20 mouse cellular contexts compared by ENCODE assay signal in genomic region chr17:86828500-86828899, GRCm38 (mm10).
DNase-seq lines count a peak whose midpoint lies in the region; ATAC-seq and TF ChIP-seq lines count a peak whose summit lies in the region.
"Had no signal": no experiment of that assay in that cellular context is flagged by ENCODE, and none has a peak within 500 bp of the region (broad histone marks: within the 10 kb centered on the region; RNA-seq: fewer than 3 reads in every experiment).

No protein-coding gene starts in this region.

- H3K4me2 ChIP-seq in liver, postnatal 0 days (ENCODE audit: low read depth, low read length), result no peak overlapping the region
- no peak overlapping the region for H3K4me2 ChIP-seq in liver, embryonic 12.5 days
- H3K4me2 ChIP-seq: embryonic facial prominence, embryonic 12.5 days; forebrain, embryonic 15.5 days; heart, embryonic 11.5 days; heart, embryonic 15.5 days; hindbrain, embryonic 12.5 days had no signal

- WGBS in liver, postnatal 0 days (ENCODE audit: insufficient replicate concordance), result 86% methylated on average over 11 of the region's 11 CpGs
- WGBS in liver, embryonic 12.5 days (ENCODE audit: insufficient replicate concordance), result 69% methylated on average over 11 of the region's 11 CpGs

- H3K27me3 ChIP-seq in liver, postnatal 0 days (ENCODE audit: insufficient read depth, low read length), result no peaks in the 10 kb centered on the region
- peaks cover 13% of the 10 kb centered on the region; the same call in 1 of the 2 replicates for H3K27me3 ChIP-seq in liver, embryonic 12.5 days (replicated peaks)
- H3K27me3 ChIP-seq: embryonic facial prominence, embryonic 12.5 days; forebrain, embryonic 15.5 days; heart, embryonic 15.5 days; hindbrain, embryonic 12.5 days had no signal

- no peaks in the 10 kb centered on the region for H3K4me1 ChIP-seq in liver, postnatal 0 days (ENCODE audit: insufficient read depth)
- H3K4me1 ChIP-seq in liver, embryonic 12.5 days, result no peaks in the 10 kb centered on the region
- H3K4me1 ChIP-seq: embryonic facial prominence, embryonic 12.5 days; forebrain, embryonic 15.5 days; heart, embryonic 15.5 days; hindbrain, embryonic 12.5 days had no signal

- peak; percentile 88 for DNase-seq in heart, adult 11 months
- no peak for DNase-seq in heart, postnatal 36 days
- peak; percentile 9 for DNase-seq in liver, postnatal 0 days
- peak; percentile 35 for DNase-seq in testis, postnatal 10 days (ENCODE audit: low spot score)
- no peak for DNase-seq in testis, postnatal 14 days (ENCODE audit: low spot score)
- no peak for DNase-seq in frontal cortex, adult 2 months (ENCODE audit: extremely low spot score in 1 of 2, low spot score in 1 of 2)
- DNase-seq: adrenal gland, postnatal 10 days; cerebellum, adult 11 months; cerebellum, adult 8-10 months; cerebellum, postnatal 14 days; embryo, embryonic 11 days; gastrocnemius, postnatal 25 days; heart, postnatal 14 days had no signal

- no peak overlapping the region for H3K27ac ChIP-seq in liver, postnatal 0 days (ENCODE audit: low read depth)
- no peak overlapping the region for H3K27ac ChIP-seq in liver, embryonic 12.5 days
- H3K27ac ChIP-seq: embryonic facial prominence, embryonic 12.5 days; forebrain, embryonic 15.5 days; heart, embryonic 15.5 days; hindbrain, embryonic 12.5 days had no signal

- H3K9me3 ChIP-seq in liver, postnatal 0 days (ENCODE audit: low read length), result no peaks in the 10 kb centered on the region
- no peaks in the 10 kb centered on the region for H3K9me3 ChIP-seq in liver, embryonic 12.5 days (replicated peaks)
- H3K9me3 ChIP-seq: embryonic facial prominence, embryonic 12.5 days; forebrain, embryonic 15.5 days; heart, embryonic 15.5 days; hindbrain, embryonic 12.5 days had no signal

- H3K9ac ChIP-seq in liver, postnatal 0 days (replicated peaks), result no peak overlapping the region
- no peak overlapping the region for H3K9ac ChIP-seq in liver, embryonic 12.5 days
- H3K9ac ChIP-seq: embryonic facial prominence, embryonic 12.5 days; forebrain, embryonic 15.5 days; heart, embryonic 15.5 days; hindbrain, embryonic 12.5 days had no signal

- TF ChIP-seq EP300 in liver, postnatal 0 days (IDR thresholded peaks at IDR 0.05; ENCODE audit: low read depth), result no peak

- H3K4me3 ChIP-seq in liver, postnatal 0 days (ENCODE audit: low read depth, low read length), result no peak overlapping the region
- no peak overlapping the region for H3K4me3 ChIP-seq in liver, embryonic 12.5 days
- H3K4me3 ChIP-seq: embryonic facial prominence, embryonic 12.5 days; forebrain, embryonic 15.5 days; heart, embryonic 15.5 days; hindbrain, embryonic 12.5 days had no signal

- intact Hi-C loops in heart, postnatal 36 days (cut with DNase I), result loop anchor here (10.0 kb wide), 1 partner anchor 664 kb away; the partner anchor contains the start of gene Prkce

- no peak for TF ChIP-seq CTCF in liver, postnatal 0 days (IDR thresholded peaks at IDR 0.05; ENCODE audit: low read depth)

- ATAC-seq in liver, postnatal 0 days, result no peak
- ATAC-seq in liver, embryonic 12.5 days, result no peak
- ATAC-seq: forebrain, embryonic 15.5 days; hindbrain, embryonic 16.5 days had no signal

- H3K36me3 ChIP-seq in liver, postnatal 0 days (replicated peaks; ENCODE audit: insufficient read depth, low read length), result peaks cover 56% of the 10 kb centered on the region
- peaks cover 6% of the 10 kb centered on the region for H3K36me3 ChIP-seq in liver, embryonic 12.5 days
- H3K36me3 ChIP-seq: embryonic facial prominence, embryonic 12.5 days; forebrain, embryonic 15.5 days; heart, embryonic 15.5 days; hindbrain, embryonic 12.5 days had no signal

Comparison
In these comparisons a context has a peak if more than half of its experiments do, and no peak if none do; other contexts are left out.
1. DNase-seq: peak in heart, adult 11 months (single experiment), liver, postnatal 0 days (single experiment) and testis, postnatal 10 days (single experiment); none in heart, postnatal 36 days (0 of 2), testis, postnatal 14 days (single experiment) and frontal cortex, adult 2 months (0 of 2).